Mouse (Mus musculus) heart, adult 2 months (tissue): ENCODE results near the gene Olfr1419. TPM values are rescaled to one million over a fixed set of nuclear protein-coding genes. Genes with fewer than 3 reads are reported as not detected.
A peak's percentile ranks its signal among the peaks of the same experiment; 100 is the strongest.

Experiments used
- DNase-seq, 2 experiments: peaks; one replicate each; pipeline ENCODE4 v3.0.0; 2021
- H3K27ac ChIP-seq: fragments of 200-600 bp; 2 replicates; pipeline ENCODE4 v1.8.1; 2022
- H3K27me3 ChIP-seq: fragments of 200-500 bp; 2 replicates; pipeline ENCODE4 v1.6.1; 2012; ENCODE audit warnings: mild to moderate bottlenecking, low read length, inconsistent platforms, mixed read lengths; ENCODE audit not compliant: control insufficient read depth, insufficient read depth
- H3K36me3 ChIP-seq: fragments of 200-500 bp; 2 replicates; pipeline ENCODE4 v1.6.1; 2012; ENCODE audit warnings: low read length, inconsistent platforms; ENCODE audit not compliant: control insufficient read depth, insufficient read depth
- H3K4me1 ChIP-seq: fragments of 200-500 bp; 2 replicates; pipeline ENCODE4 v1.6.1; 2011; ENCODE audit warnings: low read length; ENCODE audit not compliant: control insufficient read depth, insufficient read depth
- H3K4me3 ChIP-seq: fragments of 200-600 bp; 2 replicates; pipeline ENCODE4 v1.8.1; 2022
- H3K79me2 ChIP-seq: fragments of 200-500 bp; replicated peaks from 2 replicates; pipeline ENCODE4 v1.6.1; 2012; ENCODE audit warnings: mild to moderate bottlenecking, inconsistent platforms, low read length, moderate library complexity, mixed read lengths; ENCODE audit not compliant: control insufficient read depth, insufficient read depth
- H3K9ac ChIP-seq: fragments of 200-500 bp; 2 replicates; pipeline ENCODE4 v1.6.1; 2012; ENCODE audit warnings: low read depth, mild to moderate bottlenecking, control low read depth, inconsistent platforms, low read length, mixed read lengths
- CTCF ChIP-seq: fragments of 200-600 bp; IDR thresholded peaks from 2 replicates; pipeline ENCODE4 v1.8.1; 2022; ENCODE audit warnings: antibody characterized with exemption, mild to moderate bottlenecking, moderate library complexity
- EP300 ChIP-seq: fragments of 200-500 bp; IDR thresholded peaks from 2 replicates; pipeline ENCODE4 v1.6.1; 2011; ENCODE audit warnings: low read depth, low read length, control low read depth; ENCODE audit not compliant: insufficient read depth
- POLR2A ChIP-seq: fragments of 200-500 bp; IDR thresholded peaks from 2 replicates; pipeline ENCODE4 v1.6.1; 2011; ENCODE audit warnings: mild to moderate bottlenecking, low read depth, low read length, control low read depth; ENCODE audit not compliant: insufficient read depth
- WGBS: fragments of 180-500 bp; shearing (Covaris S2); methylation state at CpG from one replicate; pipeline ENCODE4 v1.1.7; 2018; 5-methylcytosine and 5-hydroxymethylcytosine counted together
- intact Hi-C: fragments of 180-260 bp; cut with DNase I; formaldehyde crosslinking; loops from one replicate; pipeline ENCODE4 v1.15.1; 2025
- microRNA-seq, 2 experiments: library from miRNA; unstranded; fragments of <30 nt; microRNA quantifications; one replicate each; pipeline ENCODE4 v1.2.0; 2021
- polyA plus RNA-seq: library from polyadenylated mRNA; depleted of rRNA; stranded (reverse); fragments of >200 nt; gene quantifications from 2 replicates; pipeline ENCODE4 v1.2.3, GENCODE M21; 2012; rRNA removed
- total RNA-seq, 2 experiments: library from RNA; stranded (reverse); gene quantifications; 2 replicates each; pipeline ENCODE4 v1.2.3; 2021

The Olfr1419 gene
- total and polyA plus RNA-seq, 3 experiments, result not detected

GRCm38 (mm10) chr19:11820211-11820610 is 54.7 kb downstream of the Olfr1419 start:
- no peaks in the 10 kb centered on the region for H3K27me3 ChIP-seq
- no peak overlapping the region for H3K9ac ChIP-seq
- no peak for DNase-seq
- TF ChIP-seq EP300, result peak; percentile 1; the same call in 1 of the 2 replicates
- no peak; the same call in 1 of the 2 replicates for TF ChIP-seq CTCF
- no peak for TF ChIP-seq POLR2A
- 25% methylated on average over 6 of the region's 6 CpGs for WGBS
- no peaks in the 10 kb centered on the region for H3K36me3 ChIP-seq
- no peaks in the 10 kb centered on the region; the same call in 1 of the 2 replicates for H3K4me1 ChIP-seq
- no peak overlapping the region for H3K27ac ChIP-seq
- H3K79me2 ChIP-seq, result no peaks in the 10 kb centered on the region
- H3K4me3 ChIP-seq, result peak overlapping the region; percentile 65
- intact Hi-C loops, result loop anchor here (1.0 kb wide), 1 partner anchor 43 kb away; no protein-coding TSS in a partner anchor

- Histone ChIP-seq H3K27me3 (no peaks in the 10 kb centered on the region), H3K36me3 (no peaks in the 10 kb centered on the region), H3K79me2 (no peaks in the 10 kb centered on the region), H3K4me3 (peak overlapping the region; percentile 65), H3K27ac (peak overlapping the region; percentile 89), H3K9ac (peak overlapping the region; percentile 46), H3K4me1 (peaks cover 3% of the 10 kb centered on the region)
- intact Hi-C loops, result loop anchor here (1.0 to 10.0 kb wide), 3 partner anchors 15 to 185 kb away; no protein-coding TSS in a partner anchor
- TF ChIP-seq EP300 (peak; percentile 60; the same call in 1 of the 2 replicates), CTCF (peak; percentile 79), POLR2A (no peak)
- under 1% methylated on average over 15 of the region's 15 CpGs for WGBS
- peak; percentile 83 to 87 for DNase-seq
Measured at GRCm38 (mm10) chr19:11819800-11820199, 55.1 kb downstream of the Olfr1419 start.

- H3K4me3 ChIP-seq, result peak within 1 kb of the TSS; percentile 65
- intact Hi-C loops, result loop anchor here (2.0 to 10.0 kb wide), 2 partner anchors 14 to 186 kb away; no protein-coding TSS in a partner anchor
- no peaks in the 10 kb centered on the region for H3K79me2 ChIP-seq
- peak within 1 kb of the TSS; percentile 94 for H3K9ac ChIP-seq
- no peaks in the 10 kb centered on the region for H3K27me3 ChIP-seq
- under 1% methylated on average over 20 of the region's 20 CpGs for WGBS
- no peaks in the 10 kb centered on the region for H3K36me3 ChIP-seq
- DNase-seq, result no peak
- peak within 1 kb of the TSS; percentile 89 for H3K27ac ChIP-seq
- TF ChIP-seq CTCF (no peak), POLR2A (no peak), EP300 (no peak)
- H3K4me1 ChIP-seq, result peaks cover 3% of the 10 kb centered on the region
Measured at GRCm38 (mm10) chr19:11819143-11819700, 55.7 kb downstream of the Olfr1419 start, which contains the start of gene Stx3. Stx3 (minus strand) TSS chr19:11819403.

Small RNAs within 50 kb of the gene (microRNA-seq; reads per million reads assigned to microRNA genes)
- 0.56 to 1.5 reads per million in 2 experiments for gene Mir6994

Other genes starting within 250 kb of the Olfr1419 start
- gene Ms4a3, start 234.3 kb downstream of the Olfr1419 start, total RNA-seq, result not detected
- gene Ms4a3, start 234.3 kb downstream of the Olfr1419 start, polyA plus RNA-seq, result not detected in 2 replicates
- not detected for gene Oosp2, start 214.5 kb downstream of the Olfr1419 start, total RNA-seq
- gene Oosp2, start 214.5 kb downstream of the Olfr1419 start, polyA plus RNA-seq, result not detected in 2 replicates
- gene Oosp1, start 184.0 kb downstream of the Olfr1419 start, total RNA-seq, result not detected
- gene Oosp1, start 184.0 kb downstream of the Olfr1419 start, polyA plus RNA-seq, result not detected in 2 replicates
- not detected for gene Oosp3, start 178.1 kb downstream of the Olfr1419 start, total RNA-seq
- not detected in 2 replicates for gene Oosp3, start 178.1 kb downstream of the Olfr1419 start, polyA plus RNA-seq
- gene Gif, start 127.6 kb downstream of the Olfr1419 start, total RNA-seq, result not detected
- gene Gif, start 127.6 kb downstream of the Olfr1419 start, polyA plus RNA-seq, result not detected in 2 replicates
- 100 to 1,000 TPM in 1 of 2 experiments, 10 to 100 TPM in 1; 99.5 to 109 TPM for gene Mrpl16, start 104.7 kb downstream of the Olfr1419 start, total RNA-seq
- 41.8 and 58.7 TPM in 2 replicates for gene Mrpl16, start 104.7 kb downstream of the Olfr1419 start, polyA plus RNA-seq
- gene Stx3, start 55.7 kb downstream of the Olfr1419 start, total RNA-seq, result 1 to 10 TPM; 3.6 to 3.9 TPM
- gene Stx3, start 55.7 kb downstream of the Olfr1419 start, polyA plus RNA-seq, result 3.9 and 6.1 TPM in 2 replicates
- gene Olfr1417, start 35.9 kb downstream of the Olfr1419 start, total RNA-seq, result not detected
- gene Olfr1417, start 35.9 kb downstream of the Olfr1419 start, polyA plus RNA-seq, result not detected in 2 replicates
- not detected for gene Olfr1418, start 14.0 kb downstream of the Olfr1419 start, total RNA-seq
- not detected in 2 replicates for gene Olfr1418, start 14.0 kb downstream of the Olfr1419 start, polyA plus RNA-seq
- gene Olfr1420, start 11.5 kb upstream of the Olfr1419 start, total RNA-seq, result not detected
- gene Olfr1420, start 11.5 kb upstream of the Olfr1419 start, polyA plus RNA-seq, result not detected in 2 replicates
- 10 to 100 TPM; 28.6 to 32.7 TPM for gene Patl1, start 37.3 kb upstream of the Olfr1419 start, total RNA-seq
- gene Patl1, start 37.3 kb upstream of the Olfr1419 start, polyA plus RNA-seq, result 19.3 and 23.2 TPM in 2 replicates
- 10 to 100 TPM; 81.7 to 95.1 TPM for gene Osbp, start 90.8 kb upstream of the Olfr1419 start, total RNA-seq
- gene Osbp, start 90.8 kb upstream of the Olfr1419 start, polyA plus RNA-seq, result 33.8 and 57.2 TPM in 2 replicates
- gene Olfr1423, start 166.2 kb upstream of the Olfr1419 start, total RNA-seq, result not detected
- not detected in 2 replicates for gene Olfr1423, start 166.2 kb upstream of the Olfr1419 start, polyA plus RNA-seq
- gene Olfr1424, start 187.6 kb upstream of the Olfr1419 start, total RNA-seq, result not detected
- not detected in 2 replicates for gene Olfr1424, start 187.6 kb upstream of the Olfr1419 start, polyA plus RNA-seq
- not detected for gene Olfr1425, start 202.6 kb upstream of the Olfr1419 start, total RNA-seq
- gene Olfr1425, start 202.6 kb upstream of the Olfr1419 start, polyA plus RNA-seq, result not detected in 2 replicates
- not detected for gene Olfr1426, start 216.9 kb upstream of the Olfr1419 start, total RNA-seq
- gene Olfr1426, start 216.9 kb upstream of the Olfr1419 start, polyA plus RNA-seq, result not detected in 2 replicates
- gene Olfr1427, start 228.2 kb upstream of the Olfr1419 start, total RNA-seq, result not detected
- gene Olfr1427, start 228.2 kb upstream of the Olfr1419 start, polyA plus RNA-seq, result not detected in 2 replicates
- not detected for gene Olfr1428, start 240.8 kb upstream of the Olfr1419 start, total RNA-seq
- gene Olfr1428, start 240.8 kb upstream of the Olfr1419 start, polyA plus RNA-seq, result not detected in 2 replicates
- not detected for gene Olfr76, start 248.1 kb upstream of the Olfr1419 start, total RNA-seq
- gene Olfr76, start 248.1 kb upstream of the Olfr1419 start, polyA plus RNA-seq, result not detected in 2 replicates